Mouse (Mus musculus) testis, postnatal 14 days (tissue): ENCODE measurements around the gene Gm20696.

Source experiments
- DNase-seq: peaks from one replicate; pipeline ENCODE4 v3.0.0; 2021; ENCODE audit warnings: low spot score

Gene Gm20696

GRCm38 (mm10) chr6:99624542-99624941 lies 42.1 kb downstream of the Gm20696 start:
- DNase-seq, result no peak

- DNase-seq, result no peak
Observed at GRCm38 (mm10) chr6:99623641-99624040, 43.0 kb downstream of the Gm20696 start.

GRCm38 (mm10) chr6:99621167-99621566 lies 45.4 kb downstream of the Gm20696 start:
- no peak for DNase-seq

- no peak for DNase-seq
Observed at GRCm38 (mm10) chr6:99620471-99620870, 46.1 kb downstream of the Gm20696 start.

DNA sequence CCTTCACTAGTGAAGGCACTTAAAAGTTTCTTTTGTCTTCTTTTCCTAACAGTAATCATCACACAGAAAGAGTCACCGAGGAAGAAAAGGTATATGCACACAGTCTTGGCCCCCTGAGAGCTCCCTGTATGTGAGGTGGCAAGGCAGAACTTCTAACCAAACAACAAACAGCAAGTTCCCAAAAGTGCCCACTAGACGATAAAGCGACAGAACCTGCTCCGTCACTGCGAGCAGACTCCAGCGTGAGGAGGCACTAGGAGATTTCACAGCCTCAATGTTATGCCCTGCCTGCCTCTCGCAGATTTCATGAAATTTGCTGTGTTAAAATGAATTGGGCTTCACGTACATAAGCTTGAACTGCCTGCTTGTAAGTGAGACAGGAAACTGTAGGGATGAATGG lies 46.6 kb downstream of the Gm20696 start:
- DNase-seq, result no peak

GRCm38 (mm10) chr6:99619466-99619865 lies 47.1 kb downstream of the Gm20696 start:
- no peak for DNase-seq

DNA sequence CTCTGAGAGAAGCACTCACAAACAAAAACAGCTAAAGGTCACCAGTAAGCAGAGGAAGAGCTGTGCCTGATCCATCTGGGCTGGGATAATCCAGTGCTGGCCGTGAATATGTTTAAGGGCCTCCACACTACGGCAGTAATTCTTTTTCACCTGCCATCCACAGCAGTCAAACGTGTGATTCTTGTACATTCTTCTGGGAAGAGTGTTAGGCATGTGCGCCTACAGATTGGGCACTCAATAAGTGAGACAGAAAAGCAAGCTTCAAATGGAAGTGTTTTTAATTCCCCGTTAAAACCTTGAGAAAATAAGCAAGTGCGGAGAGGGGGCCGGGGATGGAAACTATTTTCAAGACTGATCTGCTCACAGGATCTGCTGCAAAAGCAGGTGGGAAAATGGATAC lies 48.7 kb downstream of the Gm20696 start:
- no peak for DNase-seq

- DNase-seq, result no peak
Observed at GRCm38 (mm10) chr6:99617415-99617814, 49.2 kb downstream of the Gm20696 start.

DNA sequence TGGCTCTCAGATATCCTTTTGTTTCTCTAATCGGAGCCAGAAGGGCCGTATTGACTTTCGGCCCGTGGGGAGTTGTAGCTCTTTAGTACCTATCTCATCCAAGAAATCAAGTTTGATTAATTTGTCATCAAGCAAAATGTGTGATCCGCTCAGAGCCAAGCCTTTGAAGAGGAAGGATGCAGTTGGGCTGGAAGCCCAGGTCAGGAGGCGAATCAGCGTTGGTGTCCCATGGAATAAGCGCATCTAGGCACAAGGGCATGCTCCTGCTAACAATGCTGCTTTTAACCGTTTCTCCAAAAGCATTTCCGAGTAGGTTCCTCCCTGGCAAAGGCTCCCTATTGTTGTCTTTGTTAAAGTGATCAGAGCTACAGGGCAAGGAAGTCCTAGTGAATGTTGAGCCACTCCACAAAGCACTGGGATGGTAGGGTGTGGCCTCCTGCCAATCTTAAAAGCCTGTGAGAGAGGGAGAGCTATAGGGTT lies 51.3 kb downstream of the Gm20696 start:
- DNase-seq, result no peak

- no peak for DNase-seq
Observed at GRCm38 (mm10) chr6:99614566-99615271, 51.9 kb downstream of the Gm20696 start.

DNA sequence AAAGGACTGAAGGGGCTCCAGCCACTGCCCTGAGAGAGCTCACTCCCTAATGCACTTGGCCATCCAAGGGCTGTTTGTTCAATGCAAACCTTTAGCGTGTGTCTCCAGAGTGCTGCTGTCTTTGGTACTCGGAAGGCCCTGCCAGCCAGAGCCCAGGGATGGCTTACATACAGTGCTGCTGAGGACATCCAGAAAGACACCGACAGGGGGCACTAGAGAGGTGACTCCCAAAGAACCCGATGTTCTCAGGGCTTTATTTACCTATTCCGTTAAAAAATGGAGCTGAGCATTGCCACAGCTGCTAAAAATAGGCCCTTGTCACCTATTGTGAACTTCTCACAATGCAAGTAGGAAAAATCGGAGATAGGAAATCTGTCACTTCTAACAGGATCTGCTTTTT lies 54.7 kb downstream of the Gm20696 start:
- DNase-seq, result no peak

DNA sequence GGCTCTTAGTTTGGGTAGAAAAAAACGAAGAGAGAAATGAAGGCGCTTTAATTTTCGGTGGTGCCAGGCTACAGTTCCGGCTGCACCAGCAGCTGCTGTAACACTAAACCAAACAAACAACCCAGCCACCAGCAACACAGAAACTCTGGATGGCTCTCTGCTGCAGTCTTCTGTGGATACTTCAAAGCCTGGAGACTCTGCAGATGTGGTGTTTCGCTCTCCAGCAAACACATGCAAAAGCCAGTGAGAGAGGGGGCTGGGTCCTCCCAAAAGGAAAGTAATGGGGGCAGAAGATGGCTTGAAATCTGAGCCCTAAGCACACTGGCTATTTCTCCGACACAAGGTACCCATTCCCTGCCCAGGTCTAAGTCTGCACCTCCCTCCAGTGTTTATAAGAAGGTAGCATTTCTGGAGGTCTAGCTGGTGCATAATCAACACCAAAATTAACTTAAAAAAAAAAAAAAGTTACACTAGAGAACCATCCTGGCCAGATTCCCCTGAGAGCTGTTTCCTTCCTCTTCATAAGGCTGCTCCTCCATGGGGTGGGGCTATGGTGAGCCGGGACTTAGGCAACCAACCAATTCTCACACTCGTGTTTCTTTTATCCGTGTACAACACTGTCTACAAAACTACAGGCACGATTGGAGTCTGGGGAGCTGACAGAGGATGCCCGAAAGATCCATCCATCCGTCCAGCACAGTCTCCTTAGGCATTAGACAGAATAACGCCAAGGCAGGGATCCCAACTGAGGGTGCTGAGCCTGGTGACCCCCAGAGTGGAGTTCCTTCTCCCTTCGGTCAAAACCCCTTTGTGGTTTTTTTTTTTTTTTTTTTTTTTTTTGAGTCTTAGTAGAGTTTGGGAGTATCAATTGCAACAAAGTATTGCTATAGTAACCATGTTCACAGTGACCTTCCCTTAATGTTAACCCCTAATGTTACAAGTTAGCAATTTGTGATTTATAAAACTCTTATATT lies 55.9 kb downstream of the Gm20696 start:
- peak; percentile 19 for DNase-seq

- no peak for DNase-seq
Observed at GRCm38 (mm10) chr6:99606079-99606478, 60.5 kb downstream of the Gm20696 start.

DNA sequence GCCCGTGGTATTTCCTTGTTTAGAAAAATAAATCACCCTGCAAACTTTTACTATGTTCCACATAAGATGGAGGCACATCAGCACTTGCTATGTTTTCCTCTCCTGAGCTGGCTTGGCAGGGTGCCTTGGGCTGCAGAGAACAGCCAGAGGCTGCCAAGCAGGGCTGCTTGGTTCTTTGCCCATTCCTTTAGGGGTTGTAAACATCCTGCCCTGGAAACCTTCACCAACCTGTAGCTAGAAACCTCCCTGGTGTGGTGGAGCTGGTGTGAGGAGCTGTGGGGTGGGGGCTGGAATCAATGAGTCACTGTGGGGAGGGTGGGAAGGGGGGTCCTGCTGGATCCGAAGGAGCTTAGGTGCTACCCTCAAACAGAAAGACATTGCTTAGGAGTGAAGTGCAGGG lies 61.8 kb downstream of the Gm20696 start:
- DNase-seq, result no peak

DNA sequence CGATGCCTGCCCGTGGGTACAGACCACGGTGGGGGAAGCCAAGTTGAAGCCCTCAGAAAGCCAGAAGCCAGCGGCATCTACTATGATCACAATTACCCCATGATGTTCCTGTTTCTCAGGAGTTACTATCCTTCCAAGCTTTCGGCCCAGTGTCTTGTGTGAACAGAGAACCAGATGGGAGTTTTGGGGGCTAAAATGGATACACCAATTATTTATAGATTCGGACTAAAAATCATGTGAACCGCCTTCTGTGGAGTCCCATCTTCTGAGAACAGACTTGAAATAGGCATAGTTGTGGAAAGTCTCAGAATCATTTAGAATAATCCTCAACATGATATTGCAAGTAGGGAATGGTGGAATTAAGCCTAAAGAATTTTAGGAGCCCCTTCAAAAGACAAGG lies 64.2 kb downstream of the Gm20696 start:
- DNase-seq, result no peak

- DNase-seq, result no peak
Observed at GRCm38 (mm10) chr6:99600886-99601285, 65.7 kb downstream of the Gm20696 start.

- DNase-seq, result no peak
Observed at GRCm38 (mm10) chr6:99600168-99600793, 66.3 kb downstream of the Gm20696 start.

GRCm38 (mm10) chr6:99599651-99600050 lies 66.9 kb downstream of the Gm20696 start:
- DNase-seq, result no peak

DNA sequence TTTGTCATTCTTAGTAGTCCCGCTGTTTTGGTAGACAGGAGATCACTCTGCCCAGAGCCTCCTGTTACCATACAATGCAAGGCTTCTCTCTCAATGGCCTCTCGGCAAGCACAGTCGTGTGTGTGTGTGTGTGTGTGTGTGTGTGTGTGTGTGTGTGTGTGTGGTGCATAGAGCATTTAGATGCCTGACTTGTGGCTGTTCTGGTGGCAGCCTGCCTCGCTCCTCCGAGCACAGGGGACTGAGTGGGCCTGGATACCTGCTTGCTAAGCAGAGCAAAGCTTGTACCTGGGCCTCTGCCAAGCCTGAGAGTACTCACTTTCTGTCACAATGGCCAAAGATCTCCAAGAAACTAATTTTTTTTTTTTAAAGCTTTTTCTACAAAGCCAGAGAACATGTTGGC lies 67.4 kb downstream of the Gm20696 start:
- DNase-seq, result peak; percentile 25

- no peak for DNase-seq
Observed at GRCm38 (mm10) chr6:99577040-99577439, 89.6 kb downstream of the Gm20696 start.

GRCm38 (mm10) chr6:99575633-99576032 lies 91.0 kb downstream of the Gm20696 start:
- no peak for DNase-seq

DNA sequence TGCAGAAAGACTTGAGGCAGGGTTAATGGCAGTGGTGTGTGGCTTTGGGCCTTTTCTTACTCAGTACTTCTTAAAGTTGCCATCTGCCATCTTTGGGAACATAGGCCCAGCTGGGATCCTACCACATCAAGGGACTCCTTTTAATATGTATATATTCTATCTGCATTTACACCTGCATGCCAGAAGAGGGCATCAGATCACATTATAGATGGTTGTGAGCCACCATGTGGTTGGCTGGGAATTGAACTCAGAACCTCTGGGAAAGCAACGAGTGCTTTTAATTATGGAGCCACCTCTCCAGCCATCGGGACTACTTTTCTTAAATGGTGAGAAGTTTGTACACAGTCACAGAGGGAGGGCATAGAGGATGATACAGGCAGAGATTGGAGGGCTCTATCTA lies 93.3 kb downstream of the Gm20696 start:
- no peak for DNase-seq

- DNase-seq, result no peak
Observed at GRCm38 (mm10) chr6:99572071-99572470, 94.5 kb downstream of the Gm20696 start.
